Mouse (Mus musculus): ENCODE data around the gene Vps13c. TPM values are rescaled to one million over a fixed set of nuclear protein-coding genes. Genes with fewer than 3 reads are reported as not detected.

The Vps13c gene
- 49.2 TPM for polyA plus RNA-seq (2014; fragmentation: Illumina TruSeq; extraction: RNeasy Lipid Tissue Mini Kit (QIAGEN cat#74804); ENCODE audit: low read depth, low replicate concordance)

DNA sequence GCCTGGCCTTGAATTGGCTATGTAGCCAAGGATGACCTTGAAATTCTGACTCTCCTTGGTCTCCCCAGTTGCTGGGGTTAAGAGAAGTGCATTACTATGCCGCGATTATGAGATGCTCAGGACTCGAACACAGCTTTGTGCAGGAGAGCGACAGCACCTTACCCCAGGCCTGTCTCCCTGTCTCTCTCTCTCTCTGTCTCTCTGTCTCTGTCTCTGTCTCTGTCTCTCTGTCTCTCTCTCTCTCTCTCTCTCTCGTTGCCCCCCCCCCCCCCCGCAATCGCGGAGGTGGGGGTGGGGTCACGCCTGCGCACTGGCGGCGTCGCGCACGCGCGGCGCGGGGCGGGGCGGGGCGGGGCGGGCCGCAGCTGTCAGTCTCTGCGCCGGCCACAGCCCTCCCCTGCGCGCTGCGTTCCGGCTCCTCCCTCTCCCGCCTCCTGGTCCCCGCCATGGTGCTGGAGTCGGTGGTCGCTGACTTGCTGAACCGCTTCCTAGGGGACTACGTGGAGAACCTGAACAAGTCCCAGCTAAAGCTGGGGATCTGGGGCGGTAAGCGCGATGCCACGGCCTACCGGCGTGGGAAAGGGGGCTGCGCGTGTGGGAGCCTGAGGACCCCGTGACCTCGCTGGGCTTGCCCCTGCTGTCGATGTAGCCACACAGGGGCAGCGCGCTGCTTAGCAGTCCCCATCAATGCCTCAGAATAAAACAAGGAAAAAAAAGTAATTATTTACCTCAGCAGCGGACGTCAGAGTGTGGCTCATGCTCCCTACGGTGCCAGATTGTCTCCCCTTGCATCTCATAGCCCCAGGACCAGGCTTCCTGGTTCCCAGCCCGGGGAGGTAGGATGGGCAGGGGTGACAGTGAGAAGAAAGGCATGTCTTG lies at the start of gene Vps13c:
Gene Vps13c, plus strand, starts transcription at position 416 of the 879 bp plus-strand sequence.

DNA sequence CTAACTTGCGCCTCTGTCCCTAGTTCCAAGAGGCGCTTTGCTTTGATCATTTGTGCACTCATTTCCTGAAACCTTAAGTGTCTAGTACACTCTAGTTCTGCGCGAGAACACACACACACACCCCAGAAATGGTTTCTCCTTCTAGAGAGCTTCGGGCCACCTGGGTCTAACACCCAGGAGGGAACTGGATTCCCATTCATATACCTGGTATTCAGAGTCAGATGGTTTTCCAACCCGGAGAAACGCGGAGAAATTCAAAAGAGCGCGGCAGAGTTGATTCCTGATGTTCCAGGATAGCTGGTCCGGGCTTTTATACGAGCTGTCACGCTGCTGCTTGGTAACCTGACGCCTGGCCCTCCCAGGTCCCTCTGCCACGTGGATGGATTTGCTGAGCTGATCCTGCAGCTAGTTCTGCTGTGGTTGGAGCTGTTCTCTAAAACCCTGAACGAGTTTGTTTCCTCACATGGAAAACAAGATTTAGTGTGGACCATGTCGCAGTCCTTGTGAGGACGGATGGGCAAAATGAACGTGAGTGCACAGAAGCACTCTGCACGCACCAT lies 8.1 kb upstream of the Vps13c start, which contains the start of gene C2cd4a:
Gene C2cd4a, minus strand, starts transcription at position 285 of the 560 bp plus-strand sequence.

Other genes starting within 250 kb of the Vps13c start
- 0.35 TPM for gene C2cd4b, start 81.0 kb upstream of the Vps13c start, polyA plus RNA-seq (2014; fragmentation: Illumina TruSeq; extraction: RNeasy Lipid Tissue Mini Kit (QIAGEN cat#74804); ENCODE audit: low read depth, low replicate concordance)
- not detected for gene C2cd4a, start 8.1 kb upstream of the Vps13c start, polyA plus RNA-seq (2014; fragmentation: Illumina TruSeq; extraction: RNeasy Lipid Tissue Mini Kit (QIAGEN cat#74804); ENCODE audit: low read depth, low replicate concordance)

Measured in sigmoid colon, adult 10 weeks (tissue).